Mouse (Mus musculus) lung, postnatal 0 days (tissue): ENCODE data around the gene Lrrc27. TPM values are rescaled to one million over a fixed set of nuclear protein-coding genes. Genes with fewer than 3 reads are reported as not detected.

ENCODE experiments used
- ATAC-seq: fragments of 200-750 bp; cut with Nextera tagmentation; 2 replicates; pipeline ENCODE4 v1.8.0; 2017; ENCODE audit warnings: moderate library complexity
- DNase-seq: peaks from one replicate; pipeline ENCODE4 v3.0.0-alpha.2; 2016; ENCODE audit warnings: low spot score
- H3K27ac ChIP-seq: fragments of 300-500 bp; sonication (generic); 2 replicates; pipeline ENCODE4 v1.5.1; 2014; ENCODE audit warnings: antibody characterized with exemption, mild to moderate bottlenecking, low read length, mixed read lengths
- H3K27me3 ChIP-seq: fragments of 300-500 bp; sonication (generic); replicated peaks from 2 replicates; pipeline ENCODE4 v1.6.1; 2014; ENCODE audit warnings: low read length, mixed read lengths; ENCODE audit not compliant: insufficient read depth
- H3K36me3 ChIP-seq: fragments of 300-500 bp; sonication (generic); 2 replicates; pipeline ENCODE4 v1.6.1; 2014; ENCODE audit warnings: low read length, mixed read lengths; ENCODE audit not compliant: insufficient read depth
- H3K4me1 ChIP-seq: fragments of 300-500 bp; sonication (generic); 2 replicates; pipeline ENCODE4 v1.6.1; 2014; ENCODE audit warnings: antibody characterized with exemption, low read depth, low read length, mixed read lengths; ENCODE audit not compliant: insufficient read depth
- H3K4me2 ChIP-seq: fragments of 300-500 bp; sonication (generic); replicated peaks from 2 replicates; pipeline ENCODE4 v1.6.1; 2014; ENCODE audit warnings: low read depth, mild to moderate bottlenecking, low read length, moderate library complexity, mixed read lengths
- H3K4me3 ChIP-seq: fragments of 300-500 bp; sonication (generic); 2 replicates; pipeline ENCODE4 v1.5.1; 2014; ENCODE audit warnings: low read depth, low read length
- H3K9ac ChIP-seq: fragments of 300-500 bp; sonication (generic); replicated peaks from 2 replicates; pipeline ENCODE4 v1.6.1; 2014; ENCODE audit warnings: low read depth, mild to moderate bottlenecking
- H3K9me3 ChIP-seq: fragments of 300-500 bp; sonication (generic); 2 replicates; pipeline ENCODE4 v1.6.1; 2016; ENCODE audit warnings: low read length, mixed read lengths
- CTCF ChIP-seq: IDR thresholded peaks from 2 replicates; pipeline ENCODE4 v1.5.1; 2016; ENCODE audit warnings: antibody characterized with exemption, mild to moderate bottlenecking
- EP300 ChIP-seq: IDR thresholded peaks from 2 replicates; pipeline ENCODE4 v1.6.1; 2016; ENCODE audit warnings: antibody characterized with exemption, mild to moderate bottlenecking, control low read depth
- WGBS: fragments of 180-500 bp; shearing (Covaris S2); extraction: QIAGEN DNeasy Blood & Tissue Kit; methylation state at CpG from one replicate; pipeline ENCODE4 v1.1.7; 2014; 5-methylcytosine and 5-hydroxymethylcytosine counted together
- polyA plus RNA-seq: library from polyadenylated mRNA; unstranded; fragments of >200 nt; fragmentation: Nextera tagmentation; extraction: Ambion mirVana; gene quantifications from 2 replicates; pipeline ENCODE4 v1.2.1, GENCODE M21; 2015

Lrrc27 gene
- polyA plus RNA-seq, 1 experiment from 2014 or later: 2.3 TPM

GRCm38 (mm10) chr7:139265634-139266033, 52.8 kb downstream of the Lrrc27 start:
- DNase-seq (no peak), ATAC-seq (no peak)
- no peak overlapping the region for H3K9ac ChIP-seq
- TF ChIP-seq CTCF: no peak
- TF ChIP-seq EP300: no peak
- H3K4me1 ChIP-seq: peaks cover 10% of the 10 kb centered on the region; the same call in 1 of the 2 replicates
- 0 out of 2 replicates have a peak, but pooled peaks cover 3% of the 10 kb centered on the region for H3K36me3 ChIP-seq
- H3K27me3 ChIP-seq: no peaks in the 10 kb centered on the region
- no peak overlapping the region for H3K27ac ChIP-seq
- no peaks in the 10 kb centered on the region for H3K9me3 ChIP-seq
- H3K4me2 ChIP-seq: no peak overlapping the region
- H3K4me3 ChIP-seq: no peak overlapping the region
- 58% methylated on average over 6 of the region's 6 CpGs for WGBS

GRCm38 (mm10) chr7:139266431-139266830, 53.6 kb downstream of the Lrrc27 start:
- Histone ChIP-seq H3K4me3 (no peak overlapping the region), H3K9me3 (no peaks in the 10 kb centered on the region), H3K27me3 (no peaks in the 10 kb centered on the region), H3K27ac (peak overlapping the region; percentile 45), H3K4me2 (no peak overlapping the region), H3K36me3 (0 out of 2 replicates have a peak, but pooled peaks cover 3% of the 10 kb centered on the region), H3K9ac (no peak overlapping the region), H3K4me1 (peaks cover 13% of the 10 kb centered on the region; the same call in 1 of the 2 replicates)
- no peak for ATAC-seq
- no peak for DNase-seq
- 64% methylated on average over 6 of the region's 6 CpGs for WGBS
- TF ChIP-seq CTCF (no peak), EP300 (no peak)

DNA sequence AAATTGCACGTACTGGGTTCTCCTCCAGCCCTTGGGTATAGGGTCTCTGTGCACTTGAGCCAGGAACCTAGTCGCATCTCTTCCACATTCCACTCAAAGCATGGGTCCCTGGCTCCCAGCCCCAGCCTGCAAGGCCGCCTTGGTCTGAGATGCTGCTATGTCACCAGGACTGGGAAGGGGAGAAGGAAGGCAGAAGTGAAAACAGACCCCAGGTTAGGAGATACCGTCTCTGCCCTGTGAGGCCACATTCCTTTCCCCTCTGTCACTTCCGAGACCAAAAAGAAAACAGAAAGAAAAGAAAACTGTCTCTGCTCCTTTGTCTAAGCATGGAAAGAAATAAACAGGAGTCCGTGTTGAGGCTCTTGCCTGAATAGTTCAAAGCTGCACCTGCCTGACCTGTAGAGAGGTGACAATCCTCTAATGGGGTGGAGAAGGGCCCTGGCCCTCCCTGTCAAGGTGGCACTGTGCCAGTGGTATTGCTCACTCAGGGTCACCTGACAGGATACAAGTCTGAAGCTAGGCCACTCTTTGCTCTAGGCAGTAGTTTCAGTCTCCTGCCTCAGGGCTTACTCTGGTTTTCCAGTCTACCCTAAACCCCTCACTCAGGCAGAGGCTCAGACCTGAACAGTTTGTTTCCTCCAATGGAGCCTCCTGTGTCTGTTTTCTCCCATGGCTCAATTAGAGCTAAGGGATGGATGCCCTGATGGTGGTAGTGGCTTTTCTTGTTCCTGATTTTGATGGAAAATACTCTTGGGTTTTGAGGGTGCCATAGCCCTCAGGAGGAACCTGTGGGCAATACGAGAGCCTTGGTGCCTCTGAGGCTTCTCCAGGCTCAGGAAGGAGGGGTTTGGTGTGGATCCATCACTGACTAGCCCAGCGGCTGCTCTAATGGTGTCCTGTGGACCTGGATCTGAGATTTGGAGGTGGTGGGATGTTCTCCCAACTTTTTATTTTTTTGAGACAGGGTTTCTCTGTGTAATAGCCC, 54.4 kb downstream of the Lrrc27 start:
- Histone ChIP-seq H3K27me3 (no peaks in the 10 kb centered on the region), H3K4me1 (peaks cover 21% of the 10 kb centered on the region), H3K27ac (peak overlapping the region; percentile 45), H3K4me3 (no peak overlapping the region), H3K9me3 (no peaks in the 10 kb centered on the region), H3K36me3 (0 out of 2 replicates have a peak, but pooled peaks cover 3% of the 10 kb centered on the region), H3K4me2 (no peak overlapping the region), H3K9ac (no peak overlapping the region)
- DNase-seq: peak; percentile 63
- ATAC-seq: peak; percentile 75
- WGBS: 49% methylated on average over 8 of the region's 8 CpGs
- TF ChIP-seq CTCF: no peak
- no peak for TF ChIP-seq EP300

DNA sequence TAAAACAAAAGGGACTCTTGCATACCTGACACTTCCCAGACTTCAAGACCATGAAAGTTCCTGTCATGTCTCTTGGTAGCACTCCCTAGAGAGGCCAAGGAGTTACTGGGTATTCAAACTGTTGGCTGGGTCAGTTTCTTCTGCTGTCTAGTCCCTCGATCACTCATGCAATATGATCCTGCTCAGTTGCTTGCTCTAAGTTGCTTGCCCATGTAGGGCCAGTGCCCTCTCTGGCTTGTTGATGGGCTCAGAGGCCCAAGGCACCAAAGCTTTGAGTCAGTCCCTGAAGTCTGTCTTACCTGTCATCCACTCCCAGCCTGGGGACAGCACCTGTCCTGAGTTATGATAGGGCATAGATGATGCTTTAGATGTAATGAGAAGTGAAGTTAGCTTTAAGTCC, 58.0 kb downstream of the Lrrc27 start:
- DNase-seq (no peak), ATAC-seq (no peak)
- H3K4me3 ChIP-seq: no peak overlapping the region
- WGBS: 79% methylated on average over 1 of the region's 1 CpGs
- H3K27me3 ChIP-seq: no peaks in the 10 kb centered on the region
- H3K4me2 ChIP-seq: no peak overlapping the region
- no peak overlapping the region for H3K27ac ChIP-seq
- 0 out of 2 replicates have a peak, but pooled peaks cover 3% of the 10 kb centered on the region for H3K36me3 ChIP-seq
- no peak overlapping the region for H3K9ac ChIP-seq
- no peak for TF ChIP-seq EP300
- no peak for TF ChIP-seq CTCF
- H3K9me3 ChIP-seq: no peaks in the 10 kb centered on the region
- H3K4me1 ChIP-seq: peaks cover 33% of the 10 kb centered on the region

GRCm38 (mm10) chr7:139271871-139272270, 59.1 kb downstream of the Lrrc27 start:
- Histone ChIP-seq H3K9ac (no peak overlapping the region), H3K9me3 (no peaks in the 10 kb centered on the region), H3K36me3 (0 out of 2 replicates have a peak, but pooled peaks cover 3% of the 10 kb centered on the region), H3K4me2 (no peak overlapping the region), H3K4me3 (no peak overlapping the region), H3K27ac (no peak overlapping the region), H3K27me3 (no peaks in the 10 kb centered on the region), H3K4me1 (peaks cover 27% of the 10 kb centered on the region)
- 34% methylated on average over 5 of the region's 5 CpGs for WGBS
- ATAC-seq (no peak), DNase-seq (no peak)
- TF ChIP-seq CTCF: no peak
- no peak for TF ChIP-seq EP300

GRCm38 (mm10) chr7:139272639-139273396, 60.0 kb downstream of the Lrrc27 start:
- Histone ChIP-seq H3K4me3 (no peak overlapping the region), H3K9me3 (no peaks in the 10 kb centered on the region), H3K36me3 (0 out of 2 replicates have a peak, but pooled peaks cover 3% of the 10 kb centered on the region), H3K9ac (no peak overlapping the region), H3K4me2 (no peak overlapping the region), H3K27ac (peak overlapping the region; percentile 82), H3K4me1 (peaks cover 27% of the 10 kb centered on the region), H3K27me3 (no peaks in the 10 kb centered on the region)
- TF ChIP-seq CTCF (no peak), EP300 (no peak)
- 14% methylated on average over 1 of the region's 1 CpGs for WGBS
- ATAC-seq (peak; percentile 43), DNase-seq (peak; percentile 65)
